Mouse (Mus musculus) bone marrow macrophage, adult 2 months (primary cell): ENCODE results near the gene Irx5.

ENCODE experiments used
- CTCF ChIP-seq: IDR thresholded peaks from 2 replicates; pipeline ENCODE4 v1.5.1; 2012; ENCODE audit warnings: low read depth, mild to moderate bottlenecking, low read length, moderate library complexity
- POLR2A ChIP-seq: IDR thresholded peaks from 2 replicates; pipeline ENCODE4 v1.6.1; 2012; ENCODE audit warnings: mild to moderate bottlenecking, low read depth, low read length, borderline replicate concordance

- peak; percentile 23; the same call in 1 of the 2 replicates for TF ChIP-seq CTCF
- TF ChIP-seq POLR2A, result no peak
Observed at GRCm38 (mm10) chr8:92366736-92367267, 9.4 kb downstream of the Irx5 start.
